Mouse (Mus musculus) adipocyte (in vitro differentiated cells): ENCODE measurements around the gene Lamc1.
"Not testable (repeated sequence)": the region's sequence is repeated elsewhere in the genome, so short reads cannot be mapped to it uniquely, and the experiment has no call there.

Experiments used
- DNase-seq: peaks from one replicate; pipeline ENCODE4 v3.0.0-alpha.2; 2016; ENCODE audit warnings: low spot score

Lamc1 gene

DNA sequence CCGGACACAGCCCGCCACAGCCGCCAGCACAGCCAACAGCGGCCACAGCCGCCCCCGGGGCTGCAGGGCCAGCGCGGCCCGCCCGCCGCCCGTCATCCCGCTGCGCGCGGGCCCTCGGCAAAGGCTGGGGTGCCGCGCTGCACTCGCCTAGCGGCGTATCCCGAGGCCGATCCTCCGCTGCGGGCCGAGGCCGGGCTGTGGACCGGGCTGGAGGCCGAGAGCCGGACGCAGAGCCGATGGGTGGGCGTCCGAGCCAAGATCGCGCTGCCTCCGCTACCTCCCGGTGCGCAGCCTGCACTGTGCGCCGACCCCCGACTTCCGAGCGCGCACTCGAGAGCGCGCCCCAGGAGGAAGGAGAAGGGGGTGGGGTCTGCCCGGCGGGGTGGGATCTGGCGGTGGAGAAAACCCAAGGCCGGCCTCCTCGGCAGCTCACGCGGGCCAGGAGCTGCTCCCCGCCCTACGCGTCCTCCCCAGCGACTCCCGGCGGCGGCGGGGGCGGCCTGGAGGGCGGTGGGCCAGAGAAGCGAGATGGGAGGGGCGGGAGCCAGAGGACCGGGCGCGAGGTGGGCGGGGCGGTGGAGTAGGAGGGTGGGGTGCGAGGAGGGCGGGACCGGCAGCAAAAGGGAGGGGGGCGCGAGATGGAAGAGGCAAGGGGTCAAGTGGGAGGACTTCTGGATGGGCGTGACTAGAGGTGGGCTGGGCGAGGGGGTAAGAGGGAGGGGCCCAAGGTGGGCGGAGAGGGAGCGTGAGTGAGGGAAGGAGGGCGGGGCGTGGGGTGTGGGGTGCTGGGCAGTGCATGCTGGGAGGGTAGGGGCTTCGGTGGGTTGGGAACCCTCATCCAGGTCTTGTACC lies at the start of gene Lamc1:
Gene Lamc1 (minus strand): TSS at position 343 of the 852 bp plus-strand sequence.
- DNase-seq, result peak; percentile 95

- DNase-seq, result no peak
Measured at GRCm38 (mm10) chr1:153380746-153381282, 48.2 kb upstream of the Lamc1 start.

DNA sequence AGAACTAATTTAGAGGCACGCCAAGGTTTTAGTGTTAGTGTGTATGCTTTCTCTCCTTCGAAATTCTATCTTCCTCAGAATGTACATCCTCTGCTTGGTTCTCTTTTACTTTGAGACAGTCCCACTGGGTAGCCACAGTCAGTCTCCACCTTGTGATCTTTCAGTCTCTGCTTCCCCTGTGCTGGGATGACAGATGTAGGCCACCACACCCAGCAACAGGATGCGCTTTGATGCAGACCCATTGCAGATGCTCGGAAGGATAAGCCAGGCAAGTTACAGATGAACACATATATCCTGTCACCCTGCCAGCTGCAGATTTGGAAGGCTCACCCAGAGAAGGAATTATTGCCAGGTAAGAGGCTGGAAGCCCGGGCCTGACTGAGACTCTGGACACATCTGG lies 47.2 kb upstream of the Lamc1 start:
- no peak for DNase-seq

DNA sequence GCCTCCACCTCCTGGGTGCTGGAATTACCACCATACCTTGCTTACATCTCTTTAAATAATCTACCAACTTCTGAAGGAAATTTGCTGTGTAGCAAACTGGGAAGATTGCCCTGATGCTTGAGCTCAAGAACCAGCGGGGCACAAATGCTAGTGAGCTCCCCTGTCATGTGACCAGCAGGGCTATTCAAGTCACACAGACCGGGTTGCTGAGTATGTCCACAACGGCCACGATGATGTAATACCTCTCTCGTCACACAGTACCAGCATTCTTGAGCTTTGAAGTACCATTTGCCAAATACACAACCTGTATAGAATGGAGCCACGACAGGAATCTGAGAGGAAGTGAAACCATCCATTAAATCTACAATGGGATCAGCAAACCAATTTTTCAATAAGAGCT lies 46.0 kb upstream of the Lamc1 start:
- DNase-seq, result no peak

DNA sequence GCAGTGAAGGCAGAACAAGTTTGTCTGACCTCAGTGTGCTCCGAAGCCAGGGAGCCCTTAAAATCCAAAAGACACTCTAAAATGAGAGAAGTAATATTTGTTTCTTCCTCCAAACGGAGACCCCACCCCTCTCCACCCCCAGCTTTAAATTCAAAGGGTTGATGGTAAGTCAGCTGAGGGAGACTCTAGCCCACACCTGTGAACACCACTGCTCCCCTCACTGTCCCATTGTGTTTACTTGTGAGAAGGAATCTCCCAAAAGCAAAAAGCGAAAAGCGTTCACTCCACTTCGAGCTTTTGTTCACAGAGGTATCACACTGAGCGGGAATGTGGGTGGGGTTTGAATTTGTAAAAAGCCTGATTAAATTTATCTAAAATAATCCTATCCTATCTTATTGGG lies 43.9 kb upstream of the Lamc1 start:
- no peak for DNase-seq

DNA sequence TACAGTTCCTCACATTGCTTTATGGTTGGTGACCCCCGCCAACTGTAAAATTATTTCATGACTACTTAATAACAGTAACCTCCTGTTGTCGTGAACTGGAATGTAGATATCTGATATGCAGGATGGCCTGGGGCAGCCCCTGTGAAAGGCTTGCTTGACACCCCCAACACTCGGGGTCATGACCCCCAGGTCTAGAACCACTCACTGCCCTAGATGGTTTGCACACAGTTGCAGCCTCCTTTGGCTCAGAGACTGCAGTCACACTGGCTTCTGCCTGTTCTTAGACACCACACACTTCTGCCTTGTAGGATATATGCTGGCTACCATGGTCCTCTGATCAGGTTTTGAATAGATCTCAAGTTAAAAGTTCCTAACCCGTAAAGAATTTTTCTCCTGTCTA lies 41.5 kb upstream of the Lamc1 start:
- DNase-seq, result no peak

DNA sequence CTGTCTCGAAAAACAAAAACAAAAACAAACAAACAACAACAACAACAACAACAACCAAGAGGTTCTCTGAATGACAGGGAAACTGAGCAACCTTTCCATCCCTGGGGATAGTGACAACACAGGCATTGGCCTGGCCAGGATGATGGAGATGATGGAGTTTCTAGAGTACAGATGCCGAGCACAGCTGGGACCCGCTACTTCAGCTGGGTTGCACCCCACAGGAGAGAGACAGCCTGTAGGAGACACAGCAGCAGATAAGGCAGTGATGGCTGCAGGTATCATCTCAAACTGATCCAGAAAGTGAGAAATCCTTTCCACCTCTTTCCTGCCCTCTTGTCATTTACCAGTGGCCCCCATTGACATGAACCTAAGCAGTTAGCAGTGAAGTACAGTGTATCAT lies 39.3 kb upstream of the Lamc1 start:
- no peak for DNase-seq

DNA sequence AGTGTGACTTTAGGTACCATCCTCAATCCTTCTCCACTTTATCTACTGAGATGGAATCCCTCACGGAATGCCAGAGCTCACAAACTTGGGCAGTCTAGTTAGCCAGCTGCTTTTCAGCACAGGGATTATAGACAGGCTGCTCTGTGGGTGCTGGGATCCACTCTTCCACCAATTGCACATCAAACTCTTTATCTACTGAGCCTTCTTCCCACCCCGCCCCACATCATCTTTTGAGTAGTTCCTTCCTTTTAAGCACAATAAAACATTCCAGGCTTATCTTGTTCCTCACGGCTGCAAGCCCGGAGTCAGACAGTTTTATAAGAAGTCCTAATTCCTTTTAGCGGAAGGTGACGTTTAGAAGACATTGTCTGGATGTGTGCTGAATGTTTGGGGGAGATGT lies 36.4 kb upstream of the Lamc1 start:
- no peak for DNase-seq

DNA sequence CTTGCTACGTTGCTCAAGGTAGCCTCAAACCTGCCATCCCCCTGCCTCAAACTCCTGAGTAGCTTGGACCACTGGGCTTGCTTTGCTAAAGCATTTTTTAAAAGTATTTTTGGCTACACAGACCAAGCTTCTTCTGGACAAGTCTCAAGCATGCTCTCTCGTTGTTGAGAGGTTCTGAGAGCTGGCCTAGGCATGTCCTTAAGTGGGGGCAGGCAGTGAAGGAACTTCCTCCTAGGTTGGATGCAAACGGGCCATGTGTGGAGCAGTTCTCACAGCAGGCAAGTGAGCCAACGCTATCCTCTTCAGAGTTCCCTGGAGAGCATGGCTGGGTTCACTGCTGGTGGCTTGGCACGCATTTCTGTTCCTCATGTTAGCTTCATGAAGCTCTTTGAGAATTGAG lies 34.5 kb upstream of the Lamc1 start:
- DNase-seq, result no peak

- no peak for DNase-seq
Measured at GRCm38 (mm10) chr1:153361926-153362325, 29.3 kb upstream of the Lamc1 start.

- DNase-seq, result no peak
Measured at GRCm38 (mm10) chr1:153360556-153360955, 28.0 kb upstream of the Lamc1 start.

DNA sequence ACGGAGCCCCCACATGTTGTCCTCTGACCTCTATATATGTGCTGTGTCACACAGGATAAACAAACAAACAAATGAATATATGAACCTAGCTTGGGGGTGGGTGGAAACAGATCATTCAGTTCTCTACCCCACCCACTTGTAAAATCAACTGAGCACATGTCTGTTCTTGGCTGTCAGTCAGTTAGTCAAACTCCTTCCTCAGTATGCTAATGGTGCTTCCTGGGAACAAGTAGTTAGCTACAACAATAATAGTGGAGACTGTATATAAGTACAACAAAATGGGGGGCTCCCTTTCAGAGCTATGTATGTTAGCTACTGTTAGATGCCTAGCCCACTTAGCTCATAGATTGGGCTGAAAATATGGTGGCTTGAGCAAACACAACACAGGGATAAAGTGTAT lies 24.6 kb upstream of the Lamc1 start:
- DNase-seq, result no peak

- DNase-seq, result peak; percentile 56
Measured at GRCm38 (mm10) chr1:153354466-153354865, 21.9 kb upstream of the Lamc1 start.

DNA sequence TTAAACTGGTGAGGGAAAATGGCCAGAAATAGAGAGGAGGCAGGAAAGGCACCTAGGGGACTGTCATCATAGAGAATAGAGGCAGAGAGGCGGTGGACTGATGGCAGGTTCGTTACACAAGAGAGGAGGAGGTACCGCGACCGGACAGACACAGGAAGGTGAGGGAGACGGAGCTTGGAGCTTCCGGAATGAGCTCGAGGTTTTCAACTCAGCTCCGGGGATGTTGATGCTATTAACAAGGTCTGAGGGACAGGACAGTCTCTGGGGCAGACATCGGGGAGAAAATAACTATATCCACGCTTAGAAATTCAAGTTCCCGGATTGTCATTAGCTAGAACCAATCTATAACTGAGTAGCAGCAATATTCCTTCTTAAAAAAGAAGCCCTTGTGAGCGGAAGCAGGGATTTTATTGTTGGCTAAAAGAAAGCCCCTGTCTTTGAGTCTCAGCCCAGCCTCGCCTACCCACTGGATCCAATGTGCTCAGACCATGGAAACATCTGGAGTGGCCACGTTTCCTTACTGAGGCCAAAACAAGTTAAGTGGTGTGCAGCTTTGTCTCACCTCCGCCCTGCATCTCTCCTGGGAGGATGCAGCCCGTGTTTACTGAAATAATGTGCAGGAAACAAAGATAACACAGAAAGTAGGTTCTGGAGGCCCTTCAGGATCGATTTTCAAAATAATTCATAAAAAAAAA lies 21.3 kb upstream of the Lamc1 start:
- no peak for DNase-seq

- DNase-seq, result peak; percentile 87
Measured at GRCm38 (mm10) chr1:153351034-153351433, 18.4 kb upstream of the Lamc1 start.

DNA sequence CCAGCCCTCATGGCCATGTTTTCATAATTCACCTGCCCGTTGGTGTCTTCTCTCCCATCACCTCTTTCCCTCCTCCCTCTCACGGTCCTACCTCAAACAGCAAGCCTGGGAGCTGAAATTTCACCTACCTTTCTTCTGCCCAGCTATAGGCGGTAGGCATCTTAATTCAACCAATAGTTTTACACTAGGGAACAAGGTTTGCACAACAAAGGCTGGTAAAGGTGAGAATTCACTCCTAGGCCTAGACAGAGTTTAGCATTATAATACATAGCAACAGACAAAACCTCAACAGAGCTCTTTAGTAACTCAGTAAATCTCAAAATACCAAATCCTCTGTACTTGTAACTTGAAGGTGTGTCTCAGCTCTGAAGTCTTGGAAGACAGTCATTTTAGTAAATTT lies 15.1 kb upstream of the Lamc1 start:
- DNase-seq, result no peak

GRCm38 (mm10) chr1:153347040-153347439 lies 14.5 kb upstream of the Lamc1 start:
- DNase-seq, result no peak

- DNase-seq, result no peak
Measured at GRCm38 (mm10) chr1:153345699-153346291, 13.2 kb upstream of the Lamc1 start.

GRCm38 (mm10) chr1:153345002-153345401 lies 12.4 kb upstream of the Lamc1 start:
- DNase-seq, result no peak

- DNase-seq, result not testable (repeated sequence)
Measured at GRCm38 (mm10) chr1:153335451-153335850, 2.9 kb upstream of the Lamc1 start.

GRCm38 (mm10) chr1:153333296-153334121 lies 923 bp upstream of the Lamc1 start:
- peak; percentile 81 for DNase-seq
